Mouse (Mus musculus): Measurements from ENCODE around the gene Gabra1.

The Gabra1 gene

DNA sequence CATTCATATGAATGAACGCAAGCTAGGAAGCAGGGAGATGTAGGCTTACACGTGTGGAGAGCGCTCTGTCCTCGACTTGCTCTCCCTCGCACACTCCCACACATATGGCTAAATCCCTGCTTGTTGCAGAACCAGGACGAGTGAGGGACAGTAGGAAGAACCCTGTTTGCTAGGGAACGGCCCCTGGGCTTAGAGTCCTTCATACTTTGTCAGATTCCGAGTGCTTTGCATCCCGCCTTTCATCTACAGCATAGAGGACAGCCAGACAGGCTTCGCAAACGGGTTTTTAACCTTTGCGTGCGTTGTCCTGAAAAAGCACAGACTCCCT is at the start of gene Gabra1:
Gene Gabra1 (minus strand): TSS at position 106 of the 328 bp plus-strand sequence.
- DNase-seq (ENCODE audit: low spot score in 2 of 2), result peak; percentile 54 to 67

DNA sequence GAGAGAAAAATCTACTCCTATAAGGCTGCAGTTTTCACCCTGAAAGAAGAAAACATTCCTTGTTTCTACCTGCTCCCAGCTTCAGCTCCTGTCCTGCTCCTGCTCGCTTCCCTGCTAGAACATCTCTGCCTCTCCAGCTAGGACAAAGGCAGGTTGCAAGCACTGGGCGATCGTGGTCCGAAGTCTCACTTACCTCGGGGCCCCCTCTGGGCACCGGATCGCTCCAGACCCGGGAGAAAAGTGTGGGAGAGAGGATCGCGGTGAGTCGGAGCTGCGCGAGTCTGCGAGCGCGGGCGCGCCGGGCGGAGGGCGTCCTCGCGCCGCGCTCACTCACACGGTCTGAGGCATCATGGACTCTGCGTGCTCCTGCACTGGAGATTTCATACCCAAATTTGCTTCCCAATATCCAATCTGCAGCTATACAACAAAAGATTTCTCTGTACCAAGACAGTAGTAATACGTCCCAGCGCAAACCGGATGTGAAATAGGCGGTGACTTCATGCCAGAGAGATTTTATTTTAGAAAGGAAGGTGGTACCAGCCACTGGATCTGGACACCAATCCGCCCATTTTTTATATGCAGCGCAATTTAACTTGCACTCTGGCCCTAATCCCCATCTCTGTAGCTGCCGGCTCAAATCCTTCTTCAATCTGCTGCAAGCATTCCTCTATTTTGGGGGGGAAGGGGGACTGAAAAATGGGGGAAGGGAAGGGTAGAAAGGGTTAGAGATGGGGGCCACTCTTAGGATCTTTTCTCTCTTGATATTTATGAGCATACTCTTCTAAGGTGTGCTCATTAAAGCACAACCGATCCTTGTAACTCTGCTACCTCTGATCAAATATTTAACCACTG is 531 bp downstream of the Gabra1 start:
- peak; percentile 67 to 70 for DNase-seq (ENCODE audit: low spot score in 2 of 2)

DNA sequence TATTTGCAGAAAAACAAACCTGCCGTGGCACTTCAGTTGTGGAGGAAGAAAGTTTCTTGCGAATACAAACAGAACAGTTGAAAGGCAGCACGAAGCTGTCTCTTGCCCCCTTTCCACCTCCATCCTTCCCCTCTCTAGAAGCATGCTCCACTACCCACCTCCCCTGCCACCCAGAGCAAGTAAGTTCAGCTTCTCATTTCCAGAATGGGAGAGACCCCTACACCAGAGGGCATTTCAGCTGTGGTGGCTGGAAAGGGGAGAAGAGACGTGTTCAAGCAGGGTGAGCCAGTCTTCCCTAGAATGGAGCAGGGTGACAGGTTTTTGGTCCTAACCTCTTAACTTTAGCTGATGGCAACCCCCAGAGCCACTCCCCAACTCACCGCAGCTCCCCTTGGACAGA is 1.3 kb downstream of the Gabra1 start:
- peak in 1 of 2 experiments; percentile 35 for DNase-seq (ENCODE audit: low spot score in 2 of 2)

DNA sequence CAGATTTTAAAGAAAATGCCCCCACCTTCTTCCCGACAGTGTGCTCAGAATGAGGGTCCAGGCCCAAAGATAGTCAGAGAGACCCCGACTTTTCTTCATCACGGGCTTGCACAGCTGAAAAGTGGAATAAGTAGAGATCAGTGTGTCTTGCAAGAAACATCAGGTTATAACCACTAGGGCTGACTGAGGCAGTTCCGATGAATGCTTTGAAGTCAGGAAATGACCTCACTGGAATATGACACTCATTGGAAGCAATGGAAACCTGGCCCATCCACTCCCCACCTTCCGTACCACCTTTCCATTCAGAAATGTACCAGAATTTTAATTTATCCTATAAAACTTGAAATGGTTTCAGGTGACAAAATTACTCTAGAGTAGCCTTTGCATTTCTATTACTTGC is 3.2 kb downstream of the Gabra1 start:
- DNase-seq (ENCODE audit: low spot score in 2 of 2), result no peak

DNA sequence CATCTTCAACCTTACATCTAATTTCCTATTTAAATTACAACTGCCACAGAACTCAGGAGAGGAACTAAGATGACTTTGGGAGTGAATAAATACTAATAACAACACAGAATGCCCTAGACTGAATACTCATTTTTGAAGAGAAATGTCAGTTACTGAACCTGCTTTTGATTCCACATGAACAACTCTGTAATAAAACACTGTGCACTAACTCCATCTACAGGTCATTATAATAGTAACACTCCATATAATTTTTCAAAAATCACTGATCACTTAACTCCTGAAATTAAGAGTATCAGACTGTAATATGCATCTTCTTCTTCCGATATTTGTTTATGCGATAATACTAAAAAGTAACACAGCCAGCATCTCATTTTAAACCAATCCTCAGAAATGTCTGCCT is 4.4 kb downstream of the Gabra1 start:
- DNase-seq (ENCODE audit: low spot score in 2 of 2), result no peak

DNA sequence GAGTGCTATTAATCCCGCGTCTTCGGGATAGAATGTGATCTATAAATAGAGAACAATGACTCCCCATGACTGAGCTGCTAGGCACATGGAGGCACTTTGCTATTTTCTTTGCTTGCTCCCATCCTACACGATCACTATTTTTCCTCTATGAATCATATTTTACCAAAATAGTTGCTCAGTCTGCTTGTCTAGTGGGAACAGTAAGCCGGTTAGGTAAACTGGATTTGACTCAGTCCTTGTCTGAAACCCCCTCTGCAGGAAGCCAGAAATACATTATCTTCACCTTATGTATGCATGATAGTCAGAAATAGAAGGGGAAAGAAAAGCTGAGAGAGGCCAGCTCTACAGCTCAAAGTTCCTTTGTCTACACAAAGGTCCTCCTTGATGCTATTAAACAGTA is 31.3 kb downstream of the Gabra1 start:
- no peak for DNase-seq (ENCODE audit: low spot score in 2 of 2)

DNA sequence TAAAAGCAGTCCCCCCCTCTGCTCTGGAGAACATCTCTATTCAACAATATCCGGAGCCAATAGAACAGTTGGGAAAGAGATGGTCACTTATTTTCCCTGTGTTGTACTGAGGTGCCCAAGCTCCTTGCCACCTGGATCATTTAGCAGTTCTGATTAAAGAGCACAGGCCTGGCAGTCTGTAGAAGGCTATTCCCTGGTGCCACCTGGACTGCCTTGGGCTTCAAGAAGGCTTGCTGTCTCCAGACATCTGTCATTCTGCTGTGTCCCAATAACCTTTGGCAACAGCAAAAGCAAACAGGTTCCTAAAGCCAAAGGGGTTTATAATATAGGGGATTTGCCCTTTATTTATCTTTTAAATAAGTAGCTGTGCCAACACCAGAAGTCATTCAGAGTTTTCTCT is 65.8 kb downstream of the Gabra1 start:
- DNase-seq (ENCODE audit: low spot score in 2 of 2), result no peak

DNA sequence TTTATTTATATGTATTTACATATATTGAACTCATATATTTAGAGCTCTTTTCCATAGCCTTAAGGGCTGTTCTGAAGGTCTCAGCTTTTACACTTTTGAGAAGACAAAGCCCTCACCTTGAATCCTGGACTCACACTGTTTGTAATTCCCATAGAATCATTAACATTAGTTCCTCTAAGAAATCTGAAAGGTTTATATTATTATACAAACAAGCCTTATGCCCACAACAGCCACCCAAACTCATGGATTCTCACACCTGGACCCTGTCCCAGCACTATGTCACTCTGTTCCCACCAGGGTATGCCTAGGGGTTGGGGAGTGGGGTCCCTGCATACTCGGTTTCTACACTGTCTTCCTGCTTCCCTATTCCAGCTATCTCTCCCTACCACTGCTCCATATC is 72.7 kb downstream of the Gabra1 start:
- no peak for DNase-seq (ENCODE audit: low spot score in 2 of 2)

DNA sequence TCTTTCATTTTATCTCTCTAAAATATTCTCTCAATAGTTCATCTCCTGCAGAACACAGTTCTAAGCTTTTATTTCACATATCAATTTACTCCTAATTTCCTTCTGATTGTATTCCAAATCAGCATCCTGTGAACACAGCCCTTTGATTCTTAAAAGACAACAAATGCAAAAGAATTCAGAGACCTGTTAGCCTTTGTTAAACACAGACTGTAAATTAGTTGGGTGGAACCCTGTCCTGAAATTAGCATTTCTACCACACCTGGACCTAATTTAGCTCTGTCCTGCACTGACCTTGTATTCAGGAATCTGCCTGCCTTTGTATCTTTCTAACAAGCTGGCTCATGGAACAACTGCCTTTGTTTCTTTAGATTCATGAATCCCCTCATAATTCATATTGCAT is 73.1 kb downstream of the Gabra1 start:
- DNase-seq (ENCODE audit: low spot score in 2 of 2), result no peak

DNA sequence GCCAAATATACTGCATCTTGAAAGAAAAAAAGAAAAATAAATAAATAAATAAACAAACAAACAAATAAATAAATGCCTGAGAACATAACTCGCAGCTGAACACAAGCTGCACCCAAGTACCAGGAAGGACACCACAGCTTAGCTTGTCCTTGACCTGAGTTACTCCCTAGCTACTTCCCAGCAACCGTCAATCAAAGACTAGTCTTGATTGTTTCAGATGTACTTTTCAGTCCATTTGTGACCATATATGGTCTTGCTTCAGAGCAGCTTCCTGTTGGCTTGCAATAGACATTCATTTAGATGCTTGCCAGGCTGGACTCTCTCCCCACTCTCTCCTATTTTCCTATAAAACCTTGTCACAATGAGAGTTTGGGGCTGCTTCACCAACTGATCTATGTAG is 87.2 kb downstream of the Gabra1 start:
- no peak for DNase-seq (ENCODE audit: low spot score in 2 of 2)

Measured in right cerebral cortex, postnatal 10 days (tissue).